Mouse (Mus musculus) megakaryocyte, embryonic 14.5 days (primary cell): ENCODE results near the gene Olfr578.

Experiments
- FLI1 ChIP-seq: IDR thresholded peaks from 2 replicates; pipeline ENCODE4 v1.6.1; 2012; ENCODE audit warnings: low read length, inconsistent platforms, mixed read lengths
- GATA1 ChIP-seq: IDR thresholded peaks from 3 replicates; pipeline ENCODE4 v1.6.1; 2012; ENCODE audit warnings: mixed read lengths, low read length, inconsistent platforms, borderline replicate concordance

GRCm38 (mm10) chr7:102958137-102958536 is 31.0 kb downstream of the Olfr578 start:
- TF ChIP-seq GATA1: no peak
- no peak for TF ChIP-seq FLI1
